Comparison of ENCODE assay signal across 8 mouse cellular contexts in genomic region chr2:55090332-55090731, GRCm38 (mm10).
DNase-seq lines count a peak whose midpoint lies in the region; ATAC-seq and TF ChIP-seq lines count a peak whose summit lies in the region.
"Had no signal": no experiment of that assay in that cellular context is flagged by ENCODE, and none has a peak within 500 bp of the region (broad histone marks: within the 10 kb centered on the region; RNA-seq: fewer than 3 reads in every experiment).

No protein-coding gene starts in this region.

- no peak overlapping the region for H3K9ac ChIP-seq in forebrain, embryonic 13.5 days
- no peak overlapping the region for H3K9ac ChIP-seq in stomach, postnatal 0 days (ENCODE audit: low read length)
- H3K9ac ChIP-seq: limb, embryonic 12.5 days had no signal

- TF ChIP-seq CTCF in stomach, postnatal 0 days (IDR thresholded peaks at IDR 0.05; ENCODE audit: low read depth) = peak; percentile 67

- intact Hi-C loops in left cerebral cortex, postnatal 10 days (cut with DNase I) = loop anchor here (10.0 kb wide), 1 partner anchor 344 kb away; the partner anchor contains the start of gene Kcnj3

- no peak overlapping the region for H3K27ac ChIP-seq in forebrain, embryonic 13.5 days
- H3K27ac ChIP-seq in stomach, postnatal 0 days (replicated peaks) = no peak overlapping the region
- H3K27ac ChIP-seq: limb, embryonic 12.5 days had no signal

- H3K9me3 ChIP-seq in forebrain, embryonic 13.5 days (replicated peaks) = no peaks in the 10 kb centered on the region
- H3K9me3 ChIP-seq in stomach, postnatal 0 days (ENCODE audit: control insufficient read depth, low read length) = no peaks in the 10 kb centered on the region
- H3K9me3 ChIP-seq: limb, embryonic 12.5 days had no signal

- TF ChIP-seq EP300 in stomach, postnatal 0 days (optimal IDR thresholded peaks at IDR 0.05) = no peak

- no peak overlapping the region for H3K4me3 ChIP-seq in forebrain, embryonic 13.5 days
- H3K4me3 ChIP-seq in stomach, postnatal 0 days (ENCODE audit: low read depth, low read length) = no peak overlapping the region
- H3K4me3 ChIP-seq: limb, embryonic 12.5 days had no signal

- peaks cover 7% of the 10 kb centered on the region for H3K4me1 ChIP-seq in forebrain, embryonic 13.5 days
- H3K4me1 ChIP-seq in stomach, postnatal 0 days (replicated peaks; ENCODE audit: control insufficient read depth, insufficient read depth) = no peaks in the 10 kb centered on the region
- H3K4me1 ChIP-seq: limb, embryonic 12.5 days had no signal

- ATAC-seq in forebrain, embryonic 13.5 days = peak; percentile 68
- ATAC-seq in stomach, postnatal 0 days (ENCODE audit: low FRiP score, low TSS enrichment) = no peak

- no peaks in the 10 kb centered on the region for H3K27me3 ChIP-seq in forebrain, embryonic 13.5 days
- H3K27me3 ChIP-seq in stomach, postnatal 0 days (ENCODE audit: control insufficient read depth, insufficient read depth, low read length) = no peaks in the 10 kb centered on the region
- H3K27me3 ChIP-seq: limb, embryonic 12.5 days had no signal

- no peaks in the 10 kb centered on the region for H3K36me3 ChIP-seq in forebrain, embryonic 13.5 days (ENCODE audit: poor library complexity, severe bottlenecking)
- no peaks in the 10 kb centered on the region for H3K36me3 ChIP-seq in stomach, postnatal 0 days (ENCODE audit: control insufficient read depth, insufficient read depth, low read length)
- H3K36me3 ChIP-seq: limb, embryonic 12.5 days had no signal

- 13% methylated on average over 3 of the region's 3 CpGs for WGBS in forebrain, embryonic 13.5 days
- 16% methylated on average over 3 of the region's 3 CpGs for WGBS in stomach, postnatal 0 days

- DNase-seq in left cerebral cortex, adult 11 months (ENCODE audit: low spot score) = peak; percentile 19
- DNase-seq in left cerebral cortex, adult 8-10 months (ENCODE audit: low spot score in 2 of 2) = no peak
- peak; percentile 26 for DNase-seq in ZHBTc4 (ENCODE audit: low read depth, low spot score)
- DNase-seq in left cerebral cortex, postnatal 10 days (ENCODE audit: extremely low spot score in 1 of 2, low spot score in 2 of 2) = peak; percentile 18 to 30
- peak; percentile 15 for DNase-seq in stomach, postnatal 0 days (ENCODE audit: low spot score)
- no peak for DNase-seq in spleen, postnatal 36 days (ENCODE audit: low spot score in 2 of 2)

- H3K4me2 ChIP-seq in forebrain, embryonic 13.5 days = no peak overlapping the region
- no peak overlapping the region for H3K4me2 ChIP-seq in stomach, postnatal 0 days (replicated peaks; ENCODE audit: low read depth)
- H3K4me2 ChIP-seq: limb, embryonic 12.5 days had no signal

Comparison
In these comparisons a context has a peak if more than half of its experiments do, and no peak if none do; other contexts are left out.
1. DNase-seq: peak in left cerebral cortex, adult 11 months (single experiment), ZHBTc4 (single experiment), left cerebral cortex, postnatal 10 days (2 of 2) and stomach, postnatal 0 days (single experiment); none in left cerebral cortex, adult 8-10 months (0 of 2) and spleen, postnatal 36 days (0 of 2).